Mouse (Mus musculus): ENCODE data around the gene Phldb2. TPM values are rescaled to one million over a fixed set of nuclear protein-coding genes. Genes with fewer than 3 reads are reported as not detected.
A peak's percentile ranks its signal among the peaks of the same experiment; 100 is the strongest.

Gene Phldb2
- polyA plus RNA-seq, 1 experiment from 2014 or later = 6.6 TPM

GRCm38 (mm10) chr16:45960978-45961377 lies 7.6 kb upstream of the Phldb2 start:
- Histone ChIP-seq H3K4me2 (ENCODE audit: low read length) (no peak overlapping the region), H3K27me3 (ENCODE audit: control insufficient read depth, insufficient read depth, low read depth, low read length) (no peaks in the 10 kb centered on the region), H3K4me3 (ENCODE audit: low read depth, low read length) (no peak overlapping the region), H3K9me3 (replicated peaks; ENCODE audit: control insufficient read depth, low read length, poor library complexity, severe bottlenecking) (no peaks in the 10 kb centered on the region), H3K9ac (ENCODE audit: low read depth, low read length) (no peak overlapping the region), H3K4me1 (ENCODE audit: control insufficient read depth, insufficient read depth, low read length) (no peaks in the 10 kb centered on the region), H3K36me3 (ENCODE audit: control insufficient read depth, insufficient read depth, low read length) (0 out of 2 replicates have a peak, but pooled peaks cover 8% of the 10 kb centered on the region), H3K27ac (ENCODE audit: low read length) (no peak overlapping the region)
- 75% methylated on average over 3 of the region's 3 CpGs for WGBS
- ATAC-seq = no peak

GRCm38 (mm10) chr16:45956390-45956950 lies 3.1 kb upstream of the Phldb2 start:
- Histone ChIP-seq H3K27ac (ENCODE audit: low read length) (no peak overlapping the region), H3K9ac (ENCODE audit: low read depth, low read length) (no peak overlapping the region), H3K9me3 (replicated peaks; ENCODE audit: control insufficient read depth, low read length, poor library complexity, severe bottlenecking) (no peaks in the 10 kb centered on the region), H3K4me1 (ENCODE audit: control insufficient read depth, insufficient read depth, low read length) (no peaks in the 10 kb centered on the region), H3K4me3 (ENCODE audit: low read depth, low read length) (no peak overlapping the region), H3K36me3 (ENCODE audit: control insufficient read depth, insufficient read depth, low read length) (0 out of 2 replicates have a peak, but pooled peaks cover 3% of the 10 kb centered on the region), H3K4me2 (ENCODE audit: low read length) (no peak overlapping the region), H3K27me3 (ENCODE audit: control insufficient read depth, insufficient read depth, low read depth, low read length) (no peaks in the 10 kb centered on the region)
- 86% methylated on average over 4 of the region's 4 CpGs for WGBS
- no peak for ATAC-seq

- no peak overlapping the region for H3K27ac ChIP-seq (ENCODE audit: low read length)
- WGBS = 68% methylated on average over 5 of the region's 5 CpGs
- no peak for ATAC-seq
- no peaks in the 10 kb centered on the region for H3K4me1 ChIP-seq (ENCODE audit: control insufficient read depth, insufficient read depth, low read length)
- no peaks in the 10 kb centered on the region for H3K9me3 ChIP-seq (replicated peaks; ENCODE audit: control insufficient read depth, low read length, poor library complexity, severe bottlenecking)
- no peaks in the 10 kb centered on the region for H3K36me3 ChIP-seq (ENCODE audit: control insufficient read depth, insufficient read depth, low read length)
- no peaks in the 10 kb centered on the region for H3K27me3 ChIP-seq (ENCODE audit: control insufficient read depth, insufficient read depth, low read depth, low read length)
- H3K4me2 ChIP-seq (ENCODE audit: low read length) = no peak overlapping the region
- no peak overlapping the region for H3K4me3 ChIP-seq (ENCODE audit: low read depth, low read length)
- H3K9ac ChIP-seq (ENCODE audit: low read depth, low read length) = no peak overlapping the region
These were observed 897 bp downstream of the Phldb2 start for GRCm38 (mm10) chr16:45952501-45952900.

- Histone ChIP-seq H3K9me3 (replicated peaks; ENCODE audit: control insufficient read depth, low read length, poor library complexity, severe bottlenecking) (no peaks in the 10 kb centered on the region), H3K9ac (ENCODE audit: low read depth, low read length) (no peak overlapping the region), H3K27ac (ENCODE audit: low read length) (no peak overlapping the region), H3K27me3 (ENCODE audit: control insufficient read depth, insufficient read depth, low read depth, low read length) (no peaks in the 10 kb centered on the region), H3K4me3 (ENCODE audit: low read depth, low read length) (no peak overlapping the region), H3K4me1 (ENCODE audit: control insufficient read depth, insufficient read depth, low read length) (no peaks in the 10 kb centered on the region), H3K36me3 (ENCODE audit: control insufficient read depth, insufficient read depth, low read length) (no peaks in the 10 kb centered on the region), H3K4me2 (ENCODE audit: low read length) (no peak overlapping the region)
- WGBS = 93% methylated on average over 2 of the region's 2 CpGs
- no peak for ATAC-seq
These were observed 1.4 kb downstream of the Phldb2 start for GRCm38 (mm10) chr16:45952035-45952434.

- no peak overlapping the region for H3K27ac ChIP-seq (ENCODE audit: low read length)
- 95% methylated on average over 2 of the region's 2 CpGs for WGBS
- no peaks in the 10 kb centered on the region for H3K36me3 ChIP-seq (ENCODE audit: control insufficient read depth, insufficient read depth, low read length)
These were observed 7.1 kb downstream of the Phldb2 start for GRCm38 (mm10) chr16:45946335-45946734.

GRCm38 (mm10) chr16:45945649-45946048 lies 7.7 kb downstream of the Phldb2 start:
- no peak overlapping the region for H3K4me3 ChIP-seq (ENCODE audit: low read depth, low read length)
- no peaks in the 10 kb centered on the region for H3K36me3 ChIP-seq (ENCODE audit: control insufficient read depth, insufficient read depth, low read length)
- no peaks in the 10 kb centered on the region for H3K9me3 ChIP-seq (replicated peaks; ENCODE audit: control insufficient read depth, low read length, poor library complexity, severe bottlenecking)
- no peaks in the 10 kb centered on the region for H3K4me1 ChIP-seq (ENCODE audit: control insufficient read depth, insufficient read depth, low read length)
- WGBS = 90% methylated on average over 5 of the region's 5 CpGs
- H3K9ac ChIP-seq (ENCODE audit: low read depth, low read length) = no peak overlapping the region
- no peak for ATAC-seq
- no peaks in the 10 kb centered on the region for H3K27me3 ChIP-seq (ENCODE audit: control insufficient read depth, insufficient read depth, low read depth, low read length)
- H3K4me2 ChIP-seq (ENCODE audit: low read length) = no peak overlapping the region
- H3K27ac ChIP-seq (ENCODE audit: low read length) = no peak overlapping the region

More at GRCm38 (mm10) chr16:45946335-45946734, 7.1 kb downstream of the Phldb2 start:
- Histone ChIP-seq H3K4me3 (ENCODE audit: low read depth, low read length) (no peak overlapping the region), H3K4me2 (ENCODE audit: low read length) (no peak overlapping the region), H3K9ac (ENCODE audit: low read depth, low read length) (no peak overlapping the region), H3K27me3 (ENCODE audit: control insufficient read depth, insufficient read depth, low read depth, low read length) (no peaks in the 10 kb centered on the region), H3K4me1 (ENCODE audit: control insufficient read depth, insufficient read depth, low read length) (no peaks in the 10 kb centered on the region), H3K9me3 (replicated peaks; ENCODE audit: control insufficient read depth, low read length, poor library complexity, severe bottlenecking) (no peaks in the 10 kb centered on the region)
- ATAC-seq = no peak

- peak; percentile 56; the same call in 1 of the 2 replicates for ATAC-seq
- no peaks in the 10 kb centered on the region for H3K36me3 ChIP-seq (ENCODE audit: control insufficient read depth, insufficient read depth, low read length)
- H3K27ac ChIP-seq (ENCODE audit: low read length) = no peak overlapping the region
- WGBS = 61% methylated on average over 11 of the region's 11 CpGs
- no peak overlapping the region for H3K4me3 ChIP-seq (ENCODE audit: low read depth, low read length)
- H3K9me3 ChIP-seq (replicated peaks; ENCODE audit: control insufficient read depth, low read length, poor library complexity, severe bottlenecking) = no peaks in the 10 kb centered on the region
- no peaks in the 10 kb centered on the region for H3K27me3 ChIP-seq (ENCODE audit: control insufficient read depth, insufficient read depth, low read depth, low read length)
- no peak overlapping the region for H3K9ac ChIP-seq (ENCODE audit: low read depth, low read length)
- no peaks in the 10 kb centered on the region for H3K4me1 ChIP-seq (ENCODE audit: control insufficient read depth, insufficient read depth, low read length)
- no peak overlapping the region for H3K4me2 ChIP-seq (ENCODE audit: low read length)
These were observed 8.2 kb downstream of the Phldb2 start for GRCm38 (mm10) chr16:45945174-45945631.

- ATAC-seq = no peak
- H3K27me3 ChIP-seq (ENCODE audit: control insufficient read depth, insufficient read depth, low read depth, low read length) = no peaks in the 10 kb centered on the region
- no peaks in the 10 kb centered on the region for H3K36me3 ChIP-seq (ENCODE audit: control insufficient read depth, insufficient read depth, low read length)
- H3K4me3 ChIP-seq (ENCODE audit: low read depth, low read length) = no peak overlapping the region
- H3K9ac ChIP-seq (ENCODE audit: low read depth, low read length) = no peak overlapping the region
- H3K27ac ChIP-seq (ENCODE audit: low read length) = no peak overlapping the region
- H3K4me2 ChIP-seq (ENCODE audit: low read length) = no peak overlapping the region
- H3K4me1 ChIP-seq (ENCODE audit: control insufficient read depth, insufficient read depth, low read length) = no peaks in the 10 kb centered on the region
- no peaks in the 10 kb centered on the region for H3K9me3 ChIP-seq (replicated peaks; ENCODE audit: control insufficient read depth, low read length, poor library complexity, severe bottlenecking)
- WGBS = 93% methylated on average over 8 of the region's 8 CpGs
These were observed 11.1 kb downstream of the Phldb2 start for GRCm38 (mm10) chr16:45942169-45942891.

- 84% methylated on average over 2 of the region's 2 CpGs for WGBS
- no peak for ATAC-seq
- no peak overlapping the region for H3K4me3 ChIP-seq (ENCODE audit: low read depth, low read length)
These were observed 12.7 kb downstream of the Phldb2 start for GRCm38 (mm10) chr16:45940701-45941100.

More at GRCm38 (mm10) chr16:45940701-45941100, 12.7 kb downstream of the Phldb2 start:
- Histone ChIP-seq H3K4me1 (ENCODE audit: control insufficient read depth, insufficient read depth, low read length) (peaks cover 5% of the 10 kb centered on the region; the same call in 1 of the 2 replicates), H3K4me2 (ENCODE audit: low read length) (no peak overlapping the region), H3K9me3 (replicated peaks; ENCODE audit: control insufficient read depth, low read length, poor library complexity, severe bottlenecking) (no peaks in the 10 kb centered on the region), H3K27ac (ENCODE audit: low read length) (no peak overlapping the region), H3K27me3 (ENCODE audit: control insufficient read depth, insufficient read depth, low read depth, low read length) (no peaks in the 10 kb centered on the region), H3K9ac (ENCODE audit: low read depth, low read length) (no peak overlapping the region), H3K36me3 (ENCODE audit: control insufficient read depth, insufficient read depth, low read length) (no peaks in the 10 kb centered on the region)

Measured in midbrain, embryonic 16.5 days (tissue).